Mouse (Mus musculus) kidney, adult 18-20 months (tissue): Measurements from ENCODE around the gene Sidt2.

Source experiments
- DNase-seq: peaks from one replicate; pipeline ENCODE4 v3.0.0; 2021

The Sidt2 gene

GRCm38 (mm10) chr9:45955107-45955963 is at the start of gene Sidt2:
Sidt2 (minus strand) TSS chr9:45955258.
- peak; percentile 92 for DNase-seq

GRCm38 (mm10) chr9:46004529-46004928 is 49.5 kb upstream of the Sidt2 start:
- no peak for DNase-seq

- DNase-seq = peak; percentile 87
Measured at GRCm38 (mm10) chr9:46003729-46004128, 48.7 kb upstream of the Sidt2 start.

GRCm38 (mm10) chr9:45999009-45999408 is 44.0 kb upstream of the Sidt2 start:
- DNase-seq = no peak

GRCm38 (mm10) chr9:45985229-45985567 is 30.1 kb upstream of the Sidt2 start:
- DNase-seq = peak; percentile 66

GRCm38 (mm10) chr9:45984409-45985228 is 29.6 kb upstream of the Sidt2 start:
- DNase-seq = peak; percentile 90

GRCm38 (mm10) chr9:45983676-45984408 is 28.8 kb upstream of the Sidt2 start:
- DNase-seq = peak; percentile 45

- no peak for DNase-seq
Measured at GRCm38 (mm10) chr9:45981331-45981730, 26.3 kb upstream of the Sidt2 start.

- DNase-seq = no peak
Measured at GRCm38 (mm10) chr9:45980611-45981010, 25.6 kb upstream of the Sidt2 start.

GRCm38 (mm10) chr9:45979778-45980177 is 24.7 kb upstream of the Sidt2 start:
- no peak for DNase-seq

- DNase-seq = no peak
Measured at GRCm38 (mm10) chr9:45976884-45977283, 21.8 kb upstream of the Sidt2 start.

GRCm38 (mm10) chr9:45963577-45963976 is 8.5 kb upstream of the Sidt2 start:
- no peak for DNase-seq

GRCm38 (mm10) chr9:45961855-45962254 is 6.8 kb upstream of the Sidt2 start:
- no peak for DNase-seq

GRCm38 (mm10) chr9:45959661-45960060 is 4.6 kb upstream of the Sidt2 start:
- no peak for DNase-seq

- DNase-seq = no peak
Measured at GRCm38 (mm10) chr9:45958851-45959250, 3.8 kb upstream of the Sidt2 start.

- DNase-seq = no peak
Measured at GRCm38 (mm10) chr9:45958023-45958670, 3.1 kb upstream of the Sidt2 start.

GRCm38 (mm10) chr9:45954294-45955106 is 558 bp downstream of the Sidt2 start:
- DNase-seq = peak; percentile 78

- DNase-seq = no peak
Measured at GRCm38 (mm10) chr9:45953511-45954293, 1.4 kb downstream of the Sidt2 start.

- no peak for DNase-seq
Measured at GRCm38 (mm10) chr9:45952890-45953289, 2.2 kb downstream of the Sidt2 start.

GRCm38 (mm10) chr9:45952057-45952456 is 3.0 kb downstream of the Sidt2 start:
- DNase-seq = no peak

GRCm38 (mm10) chr9:45946872-45947183 is 8.2 kb downstream of the Sidt2 start:
- no peak for DNase-seq
